Mouse (Mus musculus): ENCODE measurements around the gene Olfr588-ps1. TPM values are rescaled to one million over a fixed set of nuclear protein-coding genes. Genes with fewer than 3 reads are reported as not detected.

The Olfr588-ps1 gene
- not detected in 2 replicates for total RNA-seq (2012; rRNA removed)

- no peak within 1 kb of the TSS for H3K27ac ChIP-seq (ENCODE audit: insufficient read depth, low read depth, low read length, poor library complexity, severe bottlenecking)
- no peaks in the 10 kb centered on the region for H3K9me3 ChIP-seq (ENCODE audit: control insufficient read depth, insufficient read depth, low read depth, low read length)
- DNase-seq (ENCODE audit: low read depth, low spot score): no peak
- no peak within 1 kb of the TSS for H3K4me3 ChIP-seq (ENCODE audit: insufficient read depth in 1 of 2, low read depth in 1 of 2, low read length in 2 of 2, poor library complexity in 1 of 2, severe bottlenecking in 1 of 2)
- no peak for TF ChIP-seq MAFK (IDR thresholded peaks at IDR 0.05; ENCODE audit: insufficient read depth, low read depth, low read length)
- no peak for TF ChIP-seq HCFC1 (IDR thresholded peaks at IDR 0.05; ENCODE audit: borderline replicate concordance, insufficient read depth, low read length)
- TF ChIP-seq ZC3H11A (IDR thresholded peaks at IDR 0.05; ENCODE audit: borderline replicate concordance, low read depth, low read length): no peak
- TF ChIP-seq CHD2 (IDR thresholded peaks at IDR 0.05; ENCODE audit: low read depth, low read length): no peak
- TF ChIP-seq ZNF384 (IDR thresholded peaks at IDR 0.05; ENCODE audit: low read depth, low read length): no peak
- no peaks in the 10 kb centered on the region for H3K36me3 ChIP-seq (ENCODE audit: control insufficient read depth, insufficient read depth, low read length, poor library complexity, severe bottlenecking)
- H3K4me1 ChIP-seq (ENCODE audit: control insufficient read depth in 2 of 2, insufficient read depth in 2 of 2, low read length in 2 of 2, poor library complexity in 1 of 2): no peaks in the 10 kb centered on the region
- in situ Hi-C loops (cut with MboI; ENCODE audit: low sequenced_read_pairs in 2 of 2, unreplicated experiment in 2 of 2): no loop called here
- H3K9ac ChIP-seq (ENCODE audit: insufficient read depth, low read depth, low read length, poor library complexity, severe bottlenecking): no peak within 1 kb of the TSS
These were observed at the start of gene Olfr588-ps1 for GRCm38 (mm10) chr7:103140579-103140978. TSS of gene Olfr588-ps1 (plus strand) at chr7:103140879.

- no peak for DNase-seq (ENCODE audit: low read depth, low spot score)
- TF ChIP-seq CHD2 (IDR thresholded peaks at IDR 0.05; ENCODE audit: low read depth, low read length) (no peak), ZC3H11A (IDR thresholded peaks at IDR 0.05; ENCODE audit: borderline replicate concordance, low read depth, low read length) (no peak), MAFK (IDR thresholded peaks at IDR 0.05; ENCODE audit: insufficient read depth, low read depth, low read length) (no peak), HCFC1 (IDR thresholded peaks at IDR 0.05; ENCODE audit: borderline replicate concordance, insufficient read depth, low read length) (no peak), ZNF384 (IDR thresholded peaks at IDR 0.05; ENCODE audit: low read depth, low read length) (no peak)
- Histone ChIP-seq H3K36me3 (ENCODE audit: control insufficient read depth, insufficient read depth, low read length, poor library complexity, severe bottlenecking) (no peaks in the 10 kb centered on the region), H3K4me3 (ENCODE audit: insufficient read depth in 1 of 2, low read depth in 1 of 2, low read length in 2 of 2, poor library complexity in 1 of 2, severe bottlenecking in 1 of 2) (no peak within 1 kb of the TSS), H3K9ac (ENCODE audit: insufficient read depth, low read depth, low read length, poor library complexity, severe bottlenecking) (no peak within 1 kb of the TSS), H3K9me3 (ENCODE audit: control insufficient read depth, insufficient read depth, low read depth, low read length) (no peaks in the 10 kb centered on the region; the same call in 1 of the 2 replicates), H3K4me1 (ENCODE audit: control insufficient read depth in 2 of 2, insufficient read depth in 2 of 2, low read length in 2 of 2, poor library complexity in 1 of 2) (no peaks in the 10 kb centered on the region), H3K27ac (ENCODE audit: insufficient read depth, low read depth, low read length, poor library complexity, severe bottlenecking) (no peak within 1 kb of the TSS)
- in situ Hi-C loops (cut with MboI; ENCODE audit: low sequenced_read_pairs in 2 of 2, unreplicated experiment in 2 of 2): no loop called here
These were observed 43.3 kb upstream of the Olfr588-ps1 start, which contains the start of gene Olfr585 for GRCm38 (mm10) chr7:103097420-103097819. TSS of gene Olfr585 (plus strand) at chr7:103097720.

GRCm38 (mm10) chr7:103119406-103119805, 21.3 kb upstream of the Olfr588-ps1 start:
- in situ Hi-C loops (cut with MboI; ENCODE audit: low sequenced_read_pairs in 2 of 2, unreplicated experiment in 2 of 2): loop anchor here in 1 of 2 experiments (25.0 kb wide), 1 partner anchor 607 kb away; no protein-coding TSS in a partner anchor
- no peak overlapping the region for H3K9ac ChIP-seq (ENCODE audit: insufficient read depth, low read depth, low read length, poor library complexity, severe bottlenecking)
- H3K9me3 ChIP-seq (ENCODE audit: control insufficient read depth, insufficient read depth, low read depth, low read length): no peaks in the 10 kb centered on the region

GRCm38 (mm10) chr7:103125538-103125937, 15.1 kb upstream of the Olfr588-ps1 start, which contains the start of gene Olfr586:
TSS of gene Olfr586 (minus strand) at chr7:103125638.
- no peaks in the 10 kb centered on the region for H3K4me1 ChIP-seq (ENCODE audit: control insufficient read depth in 2 of 2, insufficient read depth in 2 of 2, low read length in 2 of 2, poor library complexity in 1 of 2)
- no peaks in the 10 kb centered on the region for H3K36me3 ChIP-seq (ENCODE audit: control insufficient read depth, insufficient read depth, low read length, poor library complexity, severe bottlenecking)
- in situ Hi-C loops (cut with MboI; ENCODE audit: low sequenced_read_pairs in 2 of 2, unreplicated experiment in 2 of 2): no loop called here
- no peaks in the 10 kb centered on the region for H3K9me3 ChIP-seq (ENCODE audit: control insufficient read depth, insufficient read depth, low read depth, low read length)
- H3K27ac ChIP-seq (ENCODE audit: insufficient read depth, low read depth, low read length, poor library complexity, severe bottlenecking): no peak within 1 kb of the TSS
- no peak for TF ChIP-seq ZNF384 (IDR thresholded peaks at IDR 0.05; ENCODE audit: low read depth, low read length)
- TF ChIP-seq HCFC1 (IDR thresholded peaks at IDR 0.05; ENCODE audit: borderline replicate concordance, insufficient read depth, low read length): no peak
- TF ChIP-seq CHD2 (IDR thresholded peaks at IDR 0.05; ENCODE audit: low read depth, low read length): no peak
- TF ChIP-seq ZC3H11A (IDR thresholded peaks at IDR 0.05; ENCODE audit: borderline replicate concordance, low read depth, low read length): no peak
- TF ChIP-seq MAFK (IDR thresholded peaks at IDR 0.05; ENCODE audit: insufficient read depth, low read depth, low read length): no peak
- no peak for DNase-seq (ENCODE audit: low read depth, low spot score)
- no peak within 1 kb of the TSS for H3K4me3 ChIP-seq (ENCODE audit: insufficient read depth in 1 of 2, low read depth in 1 of 2, low read length in 2 of 2, poor library complexity in 1 of 2, severe bottlenecking in 1 of 2)
- H3K9ac ChIP-seq (ENCODE audit: insufficient read depth, low read depth, low read length, poor library complexity, severe bottlenecking): no peak within 1 kb of the TSS

More at GRCm38 (mm10) chr7:103119406-103119805, 21.3 kb upstream of the Olfr588-ps1 start:
- no peak overlapping the region for H3K27ac ChIP-seq (ENCODE audit: insufficient read depth, low read depth, low read length, poor library complexity, severe bottlenecking)
- peak; percentile 7 for DNase-seq (ENCODE audit: low read depth, low spot score)
- no peak overlapping the region for H3K4me3 ChIP-seq (ENCODE audit: insufficient read depth in 1 of 2, low read depth in 1 of 2, low read length in 2 of 2, poor library complexity in 1 of 2, severe bottlenecking in 1 of 2)
- H3K4me1 ChIP-seq (ENCODE audit: control insufficient read depth in 2 of 2, insufficient read depth in 2 of 2, low read length in 2 of 2, poor library complexity in 1 of 2): no peaks in the 10 kb centered on the region
- H3K36me3 ChIP-seq (ENCODE audit: control insufficient read depth, insufficient read depth, low read length, poor library complexity, severe bottlenecking): no peaks in the 10 kb centered on the region
- TF ChIP-seq HCFC1 (IDR thresholded peaks at IDR 0.05; ENCODE audit: borderline replicate concordance, insufficient read depth, low read length) (no peak), MAFK (IDR thresholded peaks at IDR 0.05; ENCODE audit: insufficient read depth, low read depth, low read length) (no peak), CHD2 (IDR thresholded peaks at IDR 0.05; ENCODE audit: low read depth, low read length) (no peak), ZNF384 (IDR thresholded peaks at IDR 0.05; ENCODE audit: low read depth, low read length) (no peak), ZC3H11A (IDR thresholded peaks at IDR 0.05; ENCODE audit: borderline replicate concordance, low read depth, low read length) (0 out of 2 replicates have a peak, but pooled peaks have one; percentile 48)
